In the genomic region with DNA sequence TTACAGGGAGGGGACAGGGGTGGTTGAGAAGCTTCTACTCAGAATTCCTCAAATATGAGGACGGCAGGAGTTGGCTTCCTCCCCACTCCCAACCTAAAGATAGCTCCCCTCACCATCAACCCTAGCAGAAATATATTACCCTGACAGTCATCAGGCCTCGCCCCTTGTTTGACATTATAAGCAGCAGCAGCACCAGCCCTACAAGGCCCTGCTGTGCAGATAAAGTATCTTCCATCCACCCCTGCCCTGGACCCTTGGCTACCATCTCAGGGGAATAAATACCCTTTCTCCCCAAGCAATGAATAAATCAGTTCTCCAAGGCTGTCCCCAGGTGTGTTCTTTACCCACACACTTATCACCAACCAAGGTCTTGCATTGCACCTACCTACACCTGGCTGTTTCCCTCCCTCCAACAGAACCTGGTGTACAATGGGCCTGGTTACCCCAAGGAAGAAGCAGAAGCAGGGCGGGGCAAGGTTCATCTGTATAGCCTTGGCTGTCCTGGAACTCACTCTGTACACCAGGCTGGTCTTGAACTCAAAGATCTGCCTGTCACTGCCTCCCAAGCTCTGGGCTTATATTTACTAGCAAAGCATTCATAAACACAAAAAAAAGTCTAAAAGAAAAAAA, we compare ENCODE assay signal across 26 mouse cellular contexts. TPM values are rescaled to one million over a fixed set of nuclear protein-coding genes. Genes with fewer than 3 reads are reported as not detected.
A peak's percentile ranks its signal among the peaks of the same experiment; 100 is the strongest.
DNase-seq lines count a peak whose midpoint lies in the region; ATAC-seq and TF ChIP-seq lines count a peak whose summit lies in the region.
"Had no signal": no experiment of that assay in that cellular context is flagged by ENCODE, and none has a peak within 500 bp of the region (broad histone marks: within the 10 kb centered on the region; RNA-seq: fewer than 3 reads in every experiment).

No protein-coding gene starts in this region.

- 53% methylated on average over 3 of the region's 3 CpGs for whole genome bisulfite sequencing in heart, embryonic 12.5 days
- WGBS in liver, embryonic 11.5 days: 65% methylated on average over 3 of the region's 3 CpGs
- WGBS in intestine, embryonic 16.5 days: 63% methylated on average over 3 of the region's 3 CpGs
- WGBS in stomach, postnatal 0 days: 65% methylated on average over 3 of the region's 3 CpGs

- no peak overlapping the region for H3K4me3 ChIP-seq in heart, embryonic 12.5 days
- H3K4me3 ChIP-seq in liver, embryonic 11.5 days (ENCODE audit: low read depth, low read length): no peak overlapping the region
- no peak overlapping the region for H3K4me3 ChIP-seq in intestine, embryonic 16.5 days (ENCODE audit: low read length)
- no peak overlapping the region for H3K4me3 ChIP-seq in stomach, postnatal 0 days (ENCODE audit: low read depth, low read length)
- H3K4me3 ChIP-seq: embryonic facial prominence, embryonic 13.5 days; forebrain, embryonic 13.5 days; limb, embryonic 13.5 days; neural tube, embryonic 12.5 days had no signal

- no peak overlapping the region for H3K9ac ChIP-seq in heart, embryonic 12.5 days
- no peak overlapping the region for H3K9ac ChIP-seq in liver, embryonic 11.5 days (ENCODE audit: low read depth, low read length)
- H3K9ac ChIP-seq in intestine, embryonic 16.5 days (ENCODE audit: low read depth, low read length): no peak overlapping the region
- H3K9ac ChIP-seq in stomach, postnatal 0 days (ENCODE audit: low read length): no peak overlapping the region
- H3K9ac ChIP-seq: embryonic facial prominence, embryonic 13.5 days; forebrain, embryonic 13.5 days; hindbrain, embryonic 14.5 days; limb, embryonic 13.5 days; neural tube, embryonic 12.5 days had no signal

- TF ChIP-seq CTCF in stomach, postnatal 0 days (IDR thresholded peaks at IDR 0.05; ENCODE audit: low read depth): no peak

- no peaks in the 10 kb centered on the region for H3K27me3 ChIP-seq in heart, embryonic 12.5 days (replicated peaks)
- H3K27me3 ChIP-seq in liver, embryonic 11.5 days (replicated peaks; ENCODE audit: control insufficient read depth, insufficient read depth, low read length): no peaks in the 10 kb centered on the region
- H3K27me3 ChIP-seq in intestine, embryonic 16.5 days (replicated peaks; ENCODE audit: control insufficient read depth, insufficient read depth, low read length): no peaks in the 10 kb centered on the region
- H3K27me3 ChIP-seq in stomach, postnatal 0 days (ENCODE audit: control insufficient read depth, insufficient read depth, low read length): no peaks in the 10 kb centered on the region
- H3K27me3 ChIP-seq: embryonic facial prominence, embryonic 13.5 days; forebrain, embryonic 13.5 days; limb, embryonic 13.5 days; neural tube, embryonic 12.5 days; Patski had no signal

- no peaks in the 10 kb centered on the region for H3K9me3 ChIP-seq in heart, embryonic 12.5 days (replicated peaks)
- H3K9me3 ChIP-seq in liver, embryonic 11.5 days (ENCODE audit: control insufficient read depth, low read length): no peaks in the 10 kb centered on the region
- H3K9me3 ChIP-seq in intestine, embryonic 16.5 days (ENCODE audit: control insufficient read depth, low read length): no peaks in the 10 kb centered on the region
- no peaks in the 10 kb centered on the region for H3K9me3 ChIP-seq in stomach, postnatal 0 days (ENCODE audit: control insufficient read depth, low read length)
- H3K9me3 ChIP-seq: embryonic facial prominence, embryonic 13.5 days; forebrain, embryonic 13.5 days; limb, embryonic 13.5 days; neural tube, embryonic 12.5 days had no signal

- DNase-seq in heart, postnatal 36 days: no peak
- no peak for DNase-seq in liver, embryonic 11.5 days (ENCODE audit: low spot score)
- DNase-seq in liver: no peak
- DNase-seq in stomach, postnatal 0 days (ENCODE audit: low spot score): no peak
- DNase-seq in Muller cell, postnatal 12 days (ENCODE audit: inconsistent ontology term): no peak
- DNase-seq: cerebellum, adult 11-12 months; cerebellum, postnatal 10 days; kidney, postnatal 4 days; lung, adult 2 months; lung, postnatal 14 days; thymus, postnatal 14 days had no signal

- peak overlapping the region; percentile 18; the same call in 1 of the 2 replicates for H3K4me2 ChIP-seq in heart, embryonic 12.5 days
- H3K4me2 ChIP-seq in liver, embryonic 11.5 days: no peak overlapping the region
- H3K4me2 ChIP-seq in intestine, embryonic 16.5 days (ENCODE audit: low read depth, low read length): no peak overlapping the region
- no peak overlapping the region for H3K4me2 ChIP-seq in stomach, postnatal 0 days (replicated peaks; ENCODE audit: low read depth)
- H3K4me2 ChIP-seq: embryonic facial prominence, embryonic 13.5 days; forebrain, embryonic 13.5 days; hindbrain, embryonic 14.5 days; limb, embryonic 13.5 days; midbrain, embryonic 11.5 days; neural tube, embryonic 12.5 days had no signal

- H3K36me3 ChIP-seq in heart, embryonic 12.5 days: peaks cover 1% of the 10 kb centered on the region
- no peaks in the 10 kb centered on the region; the same call in 1 of the 2 replicates for H3K36me3 ChIP-seq in liver, embryonic 11.5 days (ENCODE audit: control insufficient read depth, insufficient read depth, low read length)
- no peaks in the 10 kb centered on the region for H3K36me3 ChIP-seq in intestine, embryonic 16.5 days (ENCODE audit: control insufficient read depth, insufficient read depth, low read length)
- peaks cover under 1% of the 10 kb centered on the region; the same call in 1 of the 2 replicates for H3K36me3 ChIP-seq in stomach, postnatal 0 days (ENCODE audit: control insufficient read depth, insufficient read depth, low read length)

- intact Hi-C loops in heart, postnatal 36 days (cut with DNase I): no loop called here

- ATAC-seq in heart, embryonic 12.5 days (ENCODE audit: insufficient number of reproducible peaks, low FRiP score): no peak
- 0 out of 2 replicates have a peak, but pooled peaks have one; percentile 54 for ATAC-seq in liver, embryonic 11.5 days (replicated peaks; ENCODE audit: low FRiP score)
- ATAC-seq in intestine, embryonic 16.5 days: peak; percentile 63
- 0 out of 2 replicates have a peak, but pooled peaks have one; percentile 45 for ATAC-seq in stomach, postnatal 0 days (ENCODE audit: low FRiP score, low TSS enrichment)
- ATAC-seq: forebrain, embryonic 13.5 days; Patski had no signal

- peak overlapping the region; percentile 12; the same call in 1 of the 2 replicates for H3K27ac ChIP-seq in heart, embryonic 12.5 days (ENCODE audit: poor library complexity, severe bottlenecking)
- H3K27ac ChIP-seq in liver, embryonic 11.5 days (ENCODE audit: low read depth, low read length): no peak overlapping the region
- H3K27ac ChIP-seq in intestine, embryonic 16.5 days (ENCODE audit: low read length): no peak overlapping the region
- H3K27ac ChIP-seq in stomach, postnatal 0 days (replicated peaks): no peak overlapping the region
- H3K27ac ChIP-seq: embryonic facial prominence, embryonic 13.5 days; forebrain, embryonic 13.5 days; hindbrain, embryonic 14.5 days; limb, embryonic 13.5 days; neural tube, embryonic 12.5 days had no signal

- peaks cover 18% of the 10 kb centered on the region for H3K4me1 ChIP-seq in heart, embryonic 12.5 days (replicated peaks)
- H3K4me1 ChIP-seq in liver, embryonic 11.5 days (replicated peaks; ENCODE audit: control insufficient read depth, insufficient read depth, low read length): peaks cover 21% of the 10 kb centered on the region
- peaks cover 9% of the 10 kb centered on the region for H3K4me1 ChIP-seq in intestine, embryonic 16.5 days (ENCODE audit: control insufficient read depth, insufficient read depth, low read length)
- no peaks in the 10 kb centered on the region; the same call in 1 of the 2 replicates for H3K4me1 ChIP-seq in stomach, postnatal 0 days (replicated peaks; ENCODE audit: control insufficient read depth, insufficient read depth)

- TF ChIP-seq EP300 in stomach, postnatal 0 days (optimal IDR thresholded peaks at IDR 0.05): no peak

RNA-seq across cellular contexts. Expression of gene Vapa, which starts 15.4 kb away (rescaled TPM):
- 186 and 190 TPM in 2 replicates for polyA plus RNA-seq in heart, embryonic 12.5 days (2016; fragmentation: Nextera tagmentation; extraction: Ambion mirVana)
- total RNA-seq in heart, postnatal 36 days (2021): 10 to 100 TPM; 76.3 to 86.5 TPM
- 158 and 163 TPM in 2 replicates for polyA plus RNA-seq in liver, embryonic 11.5 days (2014; fragmentation: Nextera tagmentation; extraction: Ambion mirVana)
- 194 and 204 TPM in 2 replicates for polyA plus RNA-seq in intestine, embryonic 16.5 days (2015; fragmentation: Nextera tagmentation; extraction: Ambion mirVana)
- 203 and 210 TPM in 2 replicates for polyA plus RNA-seq in stomach, postnatal 0 days (2015; fragmentation: Nextera tagmentation; extraction: Ambion mirVana)

RNA-seq across cellular contexts. Expression of gene Txndc2, which starts 44.0 kb away (rescaled TPM):
- polyA plus RNA-seq in heart, embryonic 12.5 days (2016; fragmentation: Nextera tagmentation; extraction: Ambion mirVana): 0.10 TPM in 1 of 2 replicates, not detected in the other
- total RNA-seq in heart, postnatal 36 days (2021): not detected
- polyA plus RNA-seq in liver, embryonic 11.5 days (2014; fragmentation: Nextera tagmentation; extraction: Ambion mirVana): not detected in 2 replicates
- not detected in 2 replicates for polyA plus RNA-seq in intestine, embryonic 16.5 days (2015; fragmentation: Nextera tagmentation; extraction: Ambion mirVana)
- not detected in 2 replicates for polyA plus RNA-seq in stomach, postnatal 0 days (2015; fragmentation: Nextera tagmentation; extraction: Ambion mirVana)
- total RNA-seq: gastrocnemius, adult 8-10 months; left cerebral cortex, postnatal 25 days had no signal
- polyA plus RNA-seq: embryonic facial prominence, embryonic 13.5 days; intestine, embryonic 14.5 days; Patski; spleen, adult 2 months had no signal

RNA-seq across cellular contexts. Expression of gene Tmem232, which starts 57.4 kb away (rescaled TPM):
- polyA plus RNA-seq in heart, embryonic 12.5 days (2016; fragmentation: Nextera tagmentation; extraction: Ambion mirVana): 0.17 TPM in 1 of 2 replicates, not detected in the other
- not detected for total RNA-seq in heart, postnatal 36 days (2021)
- not detected in 2 replicates for polyA plus RNA-seq in liver, embryonic 11.5 days (2014; fragmentation: Nextera tagmentation; extraction: Ambion mirVana)
- polyA plus RNA-seq in intestine, embryonic 16.5 days (2015; fragmentation: Nextera tagmentation; extraction: Ambion mirVana): not detected in 2 replicates
- 0.08 TPM in 1 of 2 replicates, not detected in the other for polyA plus RNA-seq in stomach, postnatal 0 days (2015; fragmentation: Nextera tagmentation; extraction: Ambion mirVana)
- total RNA-seq: adrenal gland, adult 18-20 months; megakaryocyte progenitor cell, adult 5-6 weeks had no signal
- polyA plus RNA-seq: intestine, embryonic 14.5 days; midbrain, embryonic 11.5 days; Patski; spleen, adult 2 months had no signal
